Mouse (Mus musculus): ENCODE data around the gene Spata4.
"Not testable (repeated sequence)": the region's sequence is repeated elsewhere in the genome, so short reads cannot be mapped to it uniquely, and the experiment has no call there.

Gene Spata4

DNA sequence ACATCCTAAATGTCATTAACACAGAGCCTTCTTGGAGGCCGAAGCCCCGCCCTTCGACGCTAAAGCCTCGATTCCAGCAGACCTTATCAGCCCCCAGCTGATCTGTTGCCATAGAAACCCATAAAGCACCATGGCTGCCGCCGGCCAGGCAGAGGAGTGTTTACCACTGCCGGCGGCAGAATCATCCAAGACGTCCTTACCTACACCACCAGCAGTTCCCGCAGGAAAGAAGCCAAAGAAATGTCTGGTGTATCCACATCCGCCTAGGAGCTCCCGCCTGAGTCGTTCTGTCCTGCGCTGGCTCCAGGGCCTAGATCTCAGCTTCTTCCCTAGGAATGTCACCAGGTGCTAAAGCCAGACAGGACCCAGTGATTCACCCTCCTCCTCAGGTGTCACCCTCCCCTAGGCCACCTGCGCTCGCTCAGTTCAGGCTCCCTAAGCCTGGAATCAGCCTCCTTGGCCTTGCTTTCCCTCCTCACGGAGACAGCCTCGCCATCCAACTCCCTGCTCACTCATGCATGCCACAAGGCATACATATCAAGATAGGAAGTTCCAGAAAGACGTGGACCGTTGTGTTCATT, at the start of gene Spata4:
TSS of gene Spata4 (plus strand) at position 111 of the 581 bp plus-strand sequence.
- peak; percentile 40 for DNase-seq

DNA sequence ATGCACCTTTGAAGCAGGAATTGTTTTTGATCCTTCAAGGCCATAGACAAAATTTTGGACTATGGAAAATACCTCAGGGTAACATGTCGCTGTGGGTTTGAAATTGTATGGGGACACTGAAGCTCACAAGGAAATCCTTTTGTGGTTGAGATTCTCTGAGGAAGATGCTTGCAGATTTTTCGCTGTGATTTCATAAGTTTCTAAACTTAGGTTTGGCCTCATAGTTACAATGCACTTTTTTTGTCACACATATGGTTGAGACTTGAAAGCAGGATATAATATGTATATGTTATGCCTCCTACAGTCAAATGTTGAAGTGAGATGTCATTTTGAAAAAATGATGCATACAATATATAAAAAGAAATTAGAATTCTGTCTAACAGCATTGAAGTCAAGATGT, 45.7 kb upstream of the Spata4 start:
- no peak for DNase-seq

- DNase-seq, result no peak
Observed at GRCm38 (mm10) chr8:54562137-54562536, 38.4 kb upstream of the Spata4 start.

DNA sequence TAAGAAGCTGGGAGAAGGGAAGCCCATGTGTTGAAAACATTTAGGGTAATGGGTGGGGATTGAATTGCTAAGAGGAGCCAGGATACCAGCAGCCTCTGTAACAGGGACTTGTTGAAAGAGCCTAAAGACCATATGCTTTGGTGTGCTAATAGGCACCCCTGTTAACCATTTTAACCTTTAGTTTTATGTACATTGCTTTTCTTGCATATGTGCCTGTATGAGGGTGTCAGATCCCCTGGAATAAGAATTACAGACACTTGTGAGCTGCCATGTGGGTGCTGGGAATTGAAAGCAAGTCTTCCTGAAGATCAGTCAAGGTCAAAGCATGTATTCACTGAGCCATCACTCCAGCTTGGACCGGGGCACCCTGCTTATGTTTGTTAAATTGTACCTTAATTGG, 35.4 kb upstream of the Spata4 start:
- DNase-seq, result no peak

DNA sequence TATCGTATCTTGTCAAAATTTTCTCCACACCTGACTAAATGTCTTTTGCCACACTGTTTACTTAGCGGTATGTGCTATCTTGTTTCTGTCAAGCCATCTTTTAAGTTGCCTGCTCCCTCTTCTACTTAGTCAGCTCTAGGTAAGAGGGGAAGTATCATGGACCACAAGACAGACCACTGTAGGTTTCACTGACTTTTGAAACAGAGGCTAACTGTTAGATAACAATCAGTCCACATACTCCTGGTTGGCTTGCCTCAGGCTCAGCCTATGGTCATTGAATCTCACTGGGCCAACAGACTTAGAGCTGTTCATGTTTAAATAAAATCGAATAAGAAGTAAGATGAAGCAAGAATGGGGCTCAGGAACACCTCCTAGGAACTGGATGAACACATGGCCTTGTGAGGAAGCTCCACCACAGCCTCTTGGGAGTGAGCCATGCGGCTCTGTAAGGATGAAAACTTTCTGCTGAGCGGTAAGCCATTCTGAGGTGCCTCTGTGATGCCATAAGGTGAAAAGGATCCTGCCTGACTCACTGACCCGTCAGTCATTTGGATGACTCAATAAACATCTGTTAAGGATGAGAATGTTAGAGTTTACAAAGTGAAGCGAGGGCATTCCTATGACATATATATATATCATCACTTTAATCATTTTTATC, 34.8 kb upstream of the Spata4 start:
- DNase-seq, result no peak

DNA sequence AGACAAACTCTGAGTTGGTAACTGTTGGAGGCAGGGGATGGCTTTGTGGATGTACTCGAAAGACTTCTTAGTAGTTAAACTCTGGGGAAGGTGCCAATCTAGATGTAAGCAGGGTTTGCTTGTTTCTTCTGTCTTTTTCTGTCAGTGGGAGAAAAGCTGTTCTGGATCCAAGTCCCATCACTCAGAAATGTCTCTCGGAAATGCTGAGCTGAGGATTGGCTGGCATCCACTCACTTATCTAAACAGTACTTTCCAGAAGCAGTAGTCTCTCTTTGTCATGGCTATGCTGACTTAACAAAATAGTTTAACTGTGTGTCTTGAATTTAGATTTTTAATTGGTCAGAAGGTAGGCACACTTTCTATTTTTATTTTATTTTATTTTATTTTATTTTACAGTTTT, 33.4 kb upstream of the Spata4 start:
- DNase-seq, result no peak

DNA sequence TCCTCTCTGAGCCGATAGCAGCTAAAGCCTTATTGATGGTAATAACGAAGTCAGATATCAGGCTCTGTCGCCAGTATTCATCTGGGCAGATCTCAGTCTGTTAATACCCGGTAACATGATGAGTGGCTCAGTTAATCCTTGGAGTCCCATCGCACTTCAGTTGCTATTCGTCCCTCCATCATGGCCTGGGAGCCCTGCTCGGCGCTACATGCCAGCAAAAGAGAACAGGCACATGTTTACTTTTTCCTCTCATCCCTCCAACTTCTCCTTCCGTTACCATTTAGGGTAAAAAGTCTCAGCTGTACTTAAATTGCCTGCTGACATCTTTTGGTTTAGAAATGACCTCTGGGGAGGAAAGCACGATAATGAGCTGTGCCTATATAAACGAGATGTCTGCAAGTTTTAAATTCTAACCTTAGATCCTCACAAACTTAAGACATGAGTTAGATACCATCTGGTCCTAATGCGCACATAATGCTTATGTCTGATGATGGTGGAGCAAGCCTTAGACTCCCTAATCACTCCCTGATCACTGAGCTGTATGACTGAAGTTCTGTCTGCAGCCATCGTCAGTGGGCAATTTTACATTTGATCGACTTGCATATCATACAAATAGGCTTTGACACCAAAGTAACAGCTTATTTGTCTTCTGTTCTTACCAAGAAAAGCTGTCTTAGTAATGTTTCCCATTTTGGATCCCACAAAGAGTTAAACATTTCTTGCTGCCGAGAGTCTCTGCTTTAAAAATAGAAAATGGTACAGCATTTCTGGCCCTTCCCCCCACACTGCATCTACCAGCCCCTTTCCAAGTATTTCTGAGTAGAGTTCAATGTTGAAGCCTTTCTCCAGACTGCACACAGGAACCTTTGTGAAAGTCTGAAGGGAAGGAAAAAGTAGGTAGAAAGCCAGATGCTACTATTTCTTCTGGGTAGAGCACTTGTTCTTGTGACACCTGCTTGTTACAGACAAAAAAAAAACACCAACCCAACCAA, 29.7 kb upstream of the Spata4 start:
- DNase-seq, result no peak

- no peak for DNase-seq
Observed at GRCm38 (mm10) chr8:54581436-54581835, 19.1 kb upstream of the Spata4 start.

GRCm38 (mm10) chr8:54582886-54583285, 17.7 kb upstream of the Spata4 start:
- no peak for DNase-seq

- no peak for DNase-seq
Observed at GRCm38 (mm10) chr8:54594634-54595033, 5.9 kb upstream of the Spata4 start.

DNA sequence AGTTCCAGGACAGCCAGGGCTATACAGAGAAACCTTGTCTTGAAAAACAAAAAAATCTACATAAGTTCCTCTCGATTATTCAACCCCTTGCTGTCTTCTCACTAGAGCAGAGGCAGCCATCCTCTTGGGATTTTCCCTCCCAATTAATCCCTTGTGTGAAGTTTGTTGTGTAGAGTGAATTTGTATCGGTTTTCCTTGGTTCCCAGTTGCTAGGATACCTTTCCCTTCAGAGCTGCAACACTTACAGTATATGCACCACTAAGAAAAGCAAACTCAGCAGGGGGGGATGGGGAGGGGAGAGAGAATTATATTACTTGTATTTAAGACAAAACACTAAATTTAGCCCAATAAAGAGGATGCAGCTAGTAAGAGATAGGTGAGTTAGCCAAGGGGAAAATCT, 4.5 kb upstream of the Spata4 start:
- DNase-seq, result no peak

DNA sequence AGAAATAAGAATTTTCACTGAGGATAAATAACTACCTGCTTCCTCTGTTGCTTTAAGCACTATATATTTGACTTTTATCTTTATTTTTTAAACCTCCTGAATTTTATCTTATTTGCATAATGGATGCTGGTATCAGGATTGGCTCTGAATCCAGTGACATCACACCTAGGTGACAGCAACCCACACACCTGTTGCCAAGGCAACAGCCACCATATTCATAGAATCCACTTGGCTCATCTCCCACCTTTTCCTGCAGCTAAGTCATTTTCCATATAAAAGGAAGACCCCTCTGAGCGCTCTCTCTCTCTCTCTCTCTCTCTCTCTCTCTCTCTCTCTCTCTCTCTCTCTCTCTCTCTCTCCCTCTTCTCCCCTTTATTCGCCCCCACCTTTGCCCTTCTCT, 3.6 kb upstream of the Spata4 start:
- DNase-seq, result no peak

DNA sequence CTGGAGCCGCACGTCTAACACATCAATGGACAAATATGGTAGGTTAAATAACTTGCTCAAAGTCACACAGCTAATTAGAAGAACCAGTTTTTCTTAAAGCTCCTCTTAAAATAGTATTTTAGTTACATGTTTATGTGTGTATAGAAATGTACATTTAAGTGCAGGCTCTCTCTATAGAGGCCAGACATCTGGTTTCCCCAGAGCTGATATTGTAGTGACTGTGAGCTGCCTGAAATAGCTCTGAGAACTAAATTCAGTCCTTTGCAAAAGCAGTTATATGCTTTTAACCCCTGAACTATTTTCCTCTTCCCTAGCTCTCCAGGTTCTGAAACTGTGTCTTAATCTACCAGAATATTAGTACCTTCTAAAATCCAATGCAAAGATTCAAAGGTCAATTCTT, 3.2 kb upstream of the Spata4 start:
- no peak for DNase-seq

- no peak for DNase-seq
Observed at GRCm38 (mm10) chr8:54603440-54603839, 2.9 kb downstream of the Spata4 start.

- DNase-seq, result no peak
Observed at GRCm38 (mm10) chr8:54609336-54609735, 8.8 kb downstream of the Spata4 start.

DNA sequence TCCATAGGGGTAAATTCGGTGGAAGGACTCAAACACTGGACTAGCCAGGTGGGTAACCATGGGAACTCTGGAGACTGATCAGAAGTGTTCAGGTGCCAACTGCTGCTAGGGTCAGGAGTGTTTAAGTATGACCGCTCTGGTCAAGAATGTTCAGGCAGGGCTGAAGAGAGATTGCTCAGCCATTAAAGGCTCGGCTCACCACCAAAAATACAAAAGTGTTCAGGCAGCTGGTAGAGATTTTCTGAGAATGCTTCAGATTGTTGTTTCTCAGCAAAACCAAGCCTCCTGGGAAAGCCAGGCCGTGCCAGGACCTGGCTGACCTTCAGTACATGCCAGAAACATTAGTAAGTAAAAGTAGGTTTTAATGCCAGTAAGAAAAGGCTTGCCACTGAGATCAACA, 9.7 kb downstream of the Spata4 start:
- DNase-seq, result no peak

DNA sequence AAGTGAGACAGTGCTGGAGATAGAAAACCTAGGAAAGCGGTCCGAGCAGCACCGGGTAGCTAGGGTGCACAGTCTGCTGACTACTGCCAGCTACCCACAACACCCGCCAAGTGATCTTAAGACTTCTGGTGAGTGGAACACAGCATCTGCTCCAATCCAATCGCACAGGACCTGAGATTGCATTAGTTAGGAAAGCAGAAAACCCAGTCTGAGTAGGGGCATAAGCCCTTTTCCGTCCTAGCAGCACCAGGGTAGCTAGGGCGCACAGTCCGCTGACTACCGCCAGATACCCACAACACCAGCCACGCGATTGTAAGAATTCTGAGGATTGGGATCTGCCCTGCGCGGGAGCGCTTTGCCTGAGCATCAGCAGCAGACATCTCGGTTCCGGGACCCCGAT, 16.1 kb downstream of the Spata4 start:
- DNase-seq, result not testable (repeated sequence)

DNA sequence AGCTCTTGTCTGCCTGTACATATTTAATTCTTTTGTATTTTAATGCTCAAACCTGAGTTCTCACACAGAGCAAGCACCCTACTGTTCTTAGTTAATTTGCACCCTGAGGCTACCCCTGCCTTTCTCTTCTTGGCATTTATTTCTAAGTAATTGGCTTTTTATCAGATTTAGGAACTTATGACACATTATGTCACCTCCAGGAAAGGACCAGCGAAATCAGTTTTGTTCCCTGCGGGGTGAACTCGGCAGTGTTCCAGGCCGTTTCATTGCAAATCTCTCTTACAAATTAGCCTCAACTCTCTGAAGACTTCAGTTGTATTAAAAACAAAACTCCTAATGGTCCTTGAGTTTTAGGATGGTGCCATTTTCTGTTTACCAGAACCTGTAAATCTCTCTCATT, 38.1 kb downstream of the Spata4 start:
- no peak for DNase-seq
